Mouse (Mus musculus): ENCODE measurements around the gene Vmn1r196. TPM values are rescaled to one million over a fixed set of nuclear protein-coding genes. Genes with fewer than 3 reads are reported as not detected.
"Not testable (repeated sequence)": the region's sequence is repeated elsewhere in the genome, so short reads cannot be mapped to it uniquely, and the experiment has no call there.

Gene Vmn1r196
- not detected in 2 replicates for polyA plus RNA-seq (2015; fragmentation: Nextera tagmentation; extraction: Ambion mirVana)

DNA sequence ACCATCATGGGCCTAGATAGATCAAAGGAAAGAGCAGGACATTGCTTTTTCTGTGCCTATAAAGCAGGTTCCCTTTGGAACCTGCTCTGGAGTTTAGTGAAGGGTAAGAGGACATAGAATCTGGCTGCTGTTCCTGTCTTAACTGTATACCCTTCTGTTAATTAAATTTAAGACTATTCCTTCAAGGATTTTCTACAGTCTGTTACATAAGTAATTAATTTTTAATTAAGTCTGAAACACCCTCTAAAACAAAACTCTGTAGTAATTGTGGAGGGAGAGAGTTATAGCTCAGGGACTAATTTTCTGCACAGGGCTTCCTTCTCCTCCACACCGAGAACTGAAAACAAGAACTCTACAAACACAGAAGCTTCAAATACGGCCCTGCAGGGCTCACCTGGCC, at the start of gene Vmn1r196:
Vmn1r196 (plus strand) TSS at position 301 of the 400 bp plus-strand sequence.
- no peak within 1 kb of the TSS for H3K4me3 ChIP-seq (replicated peaks)
- no peaks in the 10 kb centered on the region for H3K36me3 ChIP-seq
- no peak for ATAC-seq (ENCODE audit: insufficient read depth, low FRiP score, low read depth)
- 70% methylated on average over 2 of the region's 2 CpGs for WGBS
- no peaks in the 10 kb centered on the region for H3K27me3 ChIP-seq (replicated peaks)
- H3K9ac ChIP-seq, result no peak within 1 kb of the TSS
- no peaks in the 10 kb centered on the region for H3K9me3 ChIP-seq
- H3K27ac ChIP-seq, result no peak within 1 kb of the TSS
- H3K4me1 ChIP-seq, result no peaks in the 10 kb centered on the region
- no peak within 1 kb of the TSS for H3K4me2 ChIP-seq

DNA sequence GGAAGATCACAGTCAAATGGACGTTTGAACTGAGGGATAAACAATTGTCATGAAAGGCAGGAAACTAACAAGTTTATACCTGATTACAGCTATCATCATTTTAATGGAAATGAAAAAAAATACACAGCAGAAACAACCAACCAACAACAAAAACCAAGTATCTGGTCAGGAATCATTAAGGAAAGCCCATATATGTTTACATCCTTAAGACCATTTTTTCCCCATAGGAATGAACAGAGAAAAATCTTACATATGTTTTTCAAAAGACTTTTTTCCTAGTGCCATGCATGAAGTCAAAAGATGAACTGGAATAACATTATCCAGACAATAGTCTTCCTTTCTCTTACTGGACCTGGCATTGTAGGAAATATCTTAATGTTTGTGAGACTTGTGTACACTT, 45.8 kb upstream of the Vmn1r196 start, which contains the start of gene Vmn1r194:
Vmn1r194 (plus strand) TSS at position 301 of the 400 bp plus-strand sequence.
- ATAC-seq (ENCODE audit: insufficient read depth, low FRiP score, low read depth), result no peak
- WGBS, result 37% methylated on average over 1 of the region's 1 CpGs
- H3K27me3 ChIP-seq (replicated peaks), result no peaks in the 10 kb centered on the region

DNA sequence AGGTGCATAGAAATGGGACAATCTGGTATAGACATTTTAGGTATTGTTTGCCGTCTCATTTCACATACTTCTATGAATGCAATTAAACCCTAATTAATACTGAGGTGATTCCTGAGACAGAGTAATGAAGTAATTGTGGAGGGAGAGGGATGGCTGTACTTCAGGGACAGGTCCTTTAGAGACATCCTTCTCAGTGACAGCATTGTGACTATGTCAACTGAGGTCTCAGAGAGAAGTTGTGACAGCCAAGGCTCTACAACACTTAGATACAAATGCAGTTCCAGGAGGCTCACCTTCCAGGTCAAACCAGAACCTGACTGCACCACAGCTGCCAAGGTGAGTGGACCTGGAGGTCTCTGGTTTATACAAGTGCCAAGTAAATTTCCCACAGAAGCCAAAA, 19.5 kb upstream of the Vmn1r196 start, which contains the start of gene Vmn1r195:
Vmn1r195 (plus strand) TSS at position 301 of the 400 bp plus-strand sequence.
- H3K27me3 ChIP-seq (replicated peaks); H3K9ac ChIP-seq; H3K4me2 ChIP-seq; H3K4me1 ChIP-seq; H3K9me3 ChIP-seq; H3K27ac ChIP-seq; H3K4me3 ChIP-seq (replicated peaks); H3K36me3 ChIP-seq; ATAC-seq (ENCODE audit: insufficient read depth, low FRiP score, low read depth): not testable (repeated sequence)
- 95% methylated on average over 1 of the region's 1 CpGs for WGBS

More for the DNA sequence above, 45.8 kb upstream of the Vmn1r196 start, which contains the start of gene Vmn1r194:
- Histone ChIP-seq H3K9ac (no peak within 1 kb of the TSS), H3K4me1 (no peaks in the 10 kb centered on the region), H3K4me3 (replicated peaks) (no peak within 1 kb of the TSS), H3K4me2 (no peak within 1 kb of the TSS), H3K36me3 (no peaks in the 10 kb centered on the region), H3K9me3 (no peaks in the 10 kb centered on the region), H3K27ac (no peak within 1 kb of the TSS)

DNA sequence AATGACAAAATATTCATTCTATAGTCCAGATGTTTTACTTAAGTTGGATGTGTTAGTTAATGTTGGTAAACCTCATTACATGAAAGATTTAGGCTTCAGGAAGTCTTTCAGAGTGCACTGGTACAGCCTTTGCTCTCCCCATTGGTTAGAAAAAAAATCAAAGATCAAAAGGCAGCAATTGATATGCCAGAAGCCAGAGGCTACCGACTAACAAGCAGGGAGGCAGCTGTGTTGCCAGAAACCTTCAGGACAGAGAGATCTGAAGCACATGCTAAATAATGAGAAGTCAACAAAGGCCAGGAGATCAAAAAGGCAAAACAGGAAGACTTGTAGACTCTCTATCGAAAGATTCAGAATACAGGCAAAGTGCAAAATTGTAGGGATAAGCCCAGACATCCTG, 18.0 kb upstream of the Vmn1r196 start:
- H3K9me3 ChIP-seq, result no peaks in the 10 kb centered on the region
- no peak for ATAC-seq (ENCODE audit: insufficient read depth, low FRiP score, low read depth)
- H3K4me1 ChIP-seq, result no peaks in the 10 kb centered on the region
- 34% methylated on average over 2 of the region's 2 CpGs for WGBS
- no peaks in the 10 kb centered on the region for H3K27me3 ChIP-seq (replicated peaks)
- no peak overlapping the region for H3K9ac ChIP-seq
- H3K27ac ChIP-seq, result no peak overlapping the region
- H3K4me2 ChIP-seq, result no peak overlapping the region
- no peaks in the 10 kb centered on the region for H3K36me3 ChIP-seq
- no peak overlapping the region for H3K4me3 ChIP-seq (replicated peaks)

DNA sequence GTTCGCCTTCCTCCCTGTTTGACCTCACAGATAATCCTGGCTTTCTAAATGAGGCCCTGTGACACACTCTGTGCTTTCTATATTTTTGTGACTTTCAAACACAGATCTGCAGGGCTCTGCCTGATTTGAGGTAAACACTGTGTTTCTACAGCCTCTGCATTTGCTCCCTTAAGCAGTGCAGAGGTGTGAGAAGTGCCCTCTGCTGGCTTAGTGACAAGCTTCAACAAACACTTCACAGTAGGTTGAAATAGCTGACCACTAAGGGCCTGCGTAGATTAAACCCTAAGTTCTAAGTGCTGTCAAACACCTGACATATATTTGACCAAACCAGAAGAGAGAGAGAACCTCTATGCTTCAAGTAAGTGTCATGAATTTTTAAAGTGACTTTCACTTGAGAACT, 5.1 kb upstream of the Vmn1r196 start:
- ATAC-seq (ENCODE audit: insufficient read depth, low FRiP score, low read depth), result no peak
- H3K4me1 ChIP-seq, result no peaks in the 10 kb centered on the region
- 64% methylated on average over 2 of the region's 2 CpGs for WGBS

DNA sequence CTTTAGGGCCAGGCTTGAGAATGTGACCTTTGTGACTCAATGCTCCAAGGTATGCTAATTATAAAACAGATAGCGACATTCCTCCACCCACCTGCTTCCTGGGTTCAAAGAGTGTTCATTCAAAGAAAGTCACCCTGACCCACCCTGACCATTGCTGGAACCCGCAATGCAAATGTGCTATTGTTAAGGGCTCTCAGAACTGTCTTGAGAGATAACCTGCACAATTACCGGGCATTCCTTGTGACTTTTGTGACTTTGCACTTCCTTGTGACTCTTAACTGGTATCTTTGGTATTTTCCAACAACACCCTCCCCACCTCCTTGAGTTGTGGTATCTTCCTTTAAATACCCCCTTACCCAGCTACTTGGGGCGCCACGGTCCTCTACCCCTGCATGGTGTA, 18.4 kb downstream of the Vmn1r196 start:
- H3K36me3 ChIP-seq; H3K9me3 ChIP-seq; H3K4me1 ChIP-seq; H3K27ac ChIP-seq; H3K4me3 ChIP-seq (replicated peaks); H3K27me3 ChIP-seq (replicated peaks); H3K9ac ChIP-seq; H3K4me2 ChIP-seq; ATAC-seq (ENCODE audit: insufficient read depth, low FRiP score, low read depth): not testable (repeated sequence)
- 85% methylated on average over 5 of the region's 5 CpGs for WGBS

More for the DNA sequence above, 5.1 kb upstream of the Vmn1r196 start:
- H3K9ac ChIP-seq, result no peak overlapping the region
- H3K9me3 ChIP-seq, result no peaks in the 10 kb centered on the region
- no peaks in the 10 kb centered on the region for H3K27me3 ChIP-seq (replicated peaks)
- H3K27ac ChIP-seq, result no peak overlapping the region
- H3K4me3 ChIP-seq (replicated peaks), result no peak overlapping the region
- no peaks in the 10 kb centered on the region for H3K36me3 ChIP-seq
- no peak overlapping the region for H3K4me2 ChIP-seq

DNA sequence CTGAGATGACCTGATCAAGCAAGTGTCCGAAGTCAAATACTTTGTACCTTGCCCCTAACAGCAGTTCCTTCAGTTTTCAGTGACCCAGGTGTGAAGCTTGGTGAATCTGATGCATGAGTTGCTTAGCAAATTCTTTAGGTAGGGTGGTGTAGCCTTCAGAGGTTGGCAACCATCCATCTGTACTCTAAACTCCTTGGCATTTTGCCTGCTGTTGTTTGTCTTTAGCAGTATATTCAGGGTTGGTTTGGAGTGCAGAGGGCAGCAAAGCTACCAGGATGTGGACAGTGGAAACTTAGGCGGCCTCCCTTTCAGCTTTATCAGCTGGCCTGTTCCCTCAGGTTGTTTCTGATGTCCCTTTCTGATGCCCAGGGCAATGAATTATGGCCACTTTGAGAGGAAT, 25.6 kb downstream of the Vmn1r196 start:
- Histone ChIP-seq H3K27me3 (replicated peaks) (no peaks in the 10 kb centered on the region), H3K9me3 (no peaks in the 10 kb centered on the region), H3K4me2 (no peak overlapping the region), H3K9ac (no peak overlapping the region), H3K4me3 (replicated peaks) (no peak overlapping the region), H3K27ac (no peak overlapping the region), H3K36me3 (no peaks in the 10 kb centered on the region), H3K4me1 (no peaks in the 10 kb centered on the region)
- no peak for ATAC-seq (ENCODE audit: insufficient read depth, low FRiP score, low read depth)
- 69% methylated on average over 2 of the region's 2 CpGs for WGBS

DNA sequence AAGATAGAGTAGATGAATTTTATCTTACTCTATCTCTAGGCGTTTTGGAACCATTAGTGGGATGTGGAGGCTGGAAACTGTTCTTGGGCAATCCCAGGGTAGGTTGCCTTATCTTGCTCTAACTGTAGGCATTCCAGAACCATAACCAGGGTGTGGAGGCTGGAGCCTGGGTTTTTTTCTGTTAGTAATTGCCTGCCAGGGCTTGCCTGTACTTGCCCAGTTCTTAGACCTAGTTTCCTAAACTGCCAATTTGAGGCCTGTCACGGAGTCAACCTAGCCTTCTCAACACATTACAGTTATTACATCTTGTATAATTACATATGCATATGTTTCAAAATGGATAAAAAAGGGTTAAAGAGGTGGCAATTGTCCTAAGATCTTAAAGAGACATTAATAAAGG, 27.6 kb downstream of the Vmn1r196 start:
- Histone ChIP-seq H3K27me3 (replicated peaks) (no peaks in the 10 kb centered on the region), H3K9ac (no peak overlapping the region), H3K36me3 (no peaks in the 10 kb centered on the region), H3K27ac (no peak overlapping the region), H3K4me1 (no peaks in the 10 kb centered on the region), H3K9me3 (no peaks in the 10 kb centered on the region), H3K4me3 (replicated peaks) (no peak overlapping the region), H3K4me2 (no peak overlapping the region)
- no peak for ATAC-seq (ENCODE audit: insufficient read depth, low FRiP score, low read depth)
- WGBS, result 68% methylated on average over 2 of the region's 2 CpGs

DNA sequence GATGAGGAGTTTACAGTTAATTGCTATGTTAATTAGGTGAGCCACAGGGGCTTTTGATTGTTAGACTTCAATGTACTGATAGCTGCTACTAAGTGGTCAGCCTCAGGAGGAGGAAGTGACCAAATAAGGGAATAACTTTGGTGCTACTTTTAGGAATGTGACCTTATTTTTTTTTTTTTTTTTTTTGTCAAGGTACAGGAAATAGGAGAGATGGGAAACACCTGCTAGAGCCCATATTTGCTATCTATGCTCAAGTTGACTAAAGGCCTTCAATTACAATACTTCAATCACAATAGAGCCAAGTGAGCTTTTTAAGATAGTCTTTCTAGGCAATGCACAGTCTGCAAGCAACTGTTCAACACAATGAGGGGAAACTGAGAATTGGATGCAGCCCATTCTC, 30.4 kb downstream of the Vmn1r196 start:
- H3K27me3 ChIP-seq (replicated peaks), result no peaks in the 10 kb centered on the region
- H3K9me3 ChIP-seq, result no peaks in the 10 kb centered on the region
- ATAC-seq (ENCODE audit: insufficient read depth, low FRiP score, low read depth), result no peak
- H3K36me3 ChIP-seq, result no peaks in the 10 kb centered on the region
- H3K9ac ChIP-seq, result no peak overlapping the region
- no peaks in the 10 kb centered on the region for H3K4me1 ChIP-seq
- no peak overlapping the region for H3K4me3 ChIP-seq (replicated peaks)
- no peak overlapping the region for H3K4me2 ChIP-seq
- H3K27ac ChIP-seq, result no peak overlapping the region

DNA sequence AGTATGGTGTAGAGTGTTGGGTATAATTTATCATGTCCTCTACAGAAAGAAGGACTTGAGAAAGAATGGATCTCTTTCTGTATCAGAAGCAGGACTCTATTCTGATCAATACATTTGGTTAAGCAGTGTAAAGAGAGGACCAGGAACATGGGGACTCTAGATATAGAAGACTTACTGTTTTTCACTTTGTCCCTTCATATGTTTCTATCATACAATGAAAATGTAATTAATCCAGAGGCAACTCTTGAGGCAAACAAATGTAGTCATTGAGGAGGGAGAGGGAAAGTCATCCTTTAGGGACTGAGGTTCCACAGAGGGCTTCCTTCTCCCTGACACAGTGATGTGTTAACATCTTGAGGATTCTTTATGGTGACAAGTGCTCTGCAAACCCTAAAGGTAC, 34.6 kb downstream of the Vmn1r196 start, which contains the start of gene Vmn1r197:
Vmn1r197 (plus strand) TSS at position 301 of the 400 bp plus-strand sequence.
- Histone ChIP-seq H3K9me3 (no peaks in the 10 kb centered on the region), H3K4me1 (no peaks in the 10 kb centered on the region), H3K36me3 (no peaks in the 10 kb centered on the region), H3K27me3 (replicated peaks) (no peaks in the 10 kb centered on the region), H3K4me2 (no peak within 1 kb of the TSS), H3K9ac (no peak within 1 kb of the TSS), H3K4me3 (replicated peaks) (no peak within 1 kb of the TSS), H3K27ac (no peak within 1 kb of the TSS)
- ATAC-seq (ENCODE audit: insufficient read depth, low FRiP score, low read depth), result no peak

DNA sequence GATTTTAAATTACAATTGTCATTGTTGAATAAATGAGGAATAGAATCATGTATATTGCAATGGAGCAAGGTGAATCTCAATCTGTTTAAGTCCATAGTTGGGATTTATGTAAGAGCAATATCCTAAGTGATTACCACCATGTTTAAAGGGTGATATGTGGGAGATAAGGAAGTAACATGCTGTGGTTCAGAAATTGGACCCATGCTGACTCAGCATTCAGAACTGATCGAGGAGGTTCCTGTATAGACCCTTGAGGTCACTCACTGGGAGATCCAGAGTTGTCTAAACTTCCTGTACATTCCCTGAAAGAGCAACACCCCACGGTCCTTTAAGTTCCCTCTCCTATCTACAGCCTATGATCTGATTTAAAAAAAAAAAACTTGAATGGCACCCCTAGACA, 43.5 kb downstream of the Vmn1r196 start:
- Histone ChIP-seq H3K27ac (no peak overlapping the region), H3K4me2 (no peak overlapping the region), H3K27me3 (replicated peaks) (no peaks in the 10 kb centered on the region), H3K9me3 (no peaks in the 10 kb centered on the region), H3K4me1 (no peaks in the 10 kb centered on the region), H3K36me3 (no peaks in the 10 kb centered on the region), H3K9ac (no peak overlapping the region), H3K4me3 (replicated peaks) (no peak overlapping the region)
- 70% methylated on average over 2 of the region's 2 CpGs for WGBS
- no peak for ATAC-seq (ENCODE audit: insufficient read depth, low FRiP score, low read depth)

DNA sequence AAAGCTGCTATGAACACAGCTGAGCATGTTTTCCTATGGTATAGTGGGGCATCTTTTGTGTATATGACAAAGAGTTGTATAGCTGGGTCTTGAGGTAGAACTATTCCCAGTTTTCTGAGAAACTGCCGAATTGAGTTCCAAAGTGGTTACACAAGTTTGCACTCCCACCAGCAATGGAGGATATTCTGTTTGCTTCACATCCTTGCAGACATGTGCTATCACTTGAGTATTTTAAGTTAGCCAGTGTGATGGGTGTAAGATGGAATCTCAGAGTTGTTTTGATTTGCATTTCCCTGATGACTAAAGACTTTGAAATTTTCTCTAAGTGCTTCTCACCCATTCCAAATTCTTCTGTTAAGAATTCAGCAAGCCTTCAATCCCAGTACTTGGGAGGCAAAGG, 45.8 kb downstream of the Vmn1r196 start:
- Histone ChIP-seq H3K27ac (no peak overlapping the region), H3K4me2 (no peak overlapping the region), H3K36me3 (no peaks in the 10 kb centered on the region), H3K4me1 (no peaks in the 10 kb centered on the region), H3K9me3 (no peaks in the 10 kb centered on the region), H3K9ac (no peak overlapping the region), H3K27me3 (replicated peaks) (no peaks in the 10 kb centered on the region), H3K4me3 (replicated peaks) (no peak overlapping the region)
- WGBS, result 82% methylated on average over 1 of the region's 1 CpGs
- ATAC-seq (ENCODE audit: insufficient read depth, low FRiP score, low read depth), result no peak

All from stomach, embryonic 15.5 days (tissue).